Mouse (Mus musculus) embryonic fibroblast, embryonic 13.5 days (primary cell): ENCODE data around the gene Cyp2w1. TPM values are rescaled to one million over a fixed set of nuclear protein-coding genes. Genes with fewer than 3 reads are reported as not detected.

Experiments
- H3K27ac ChIP-seq: 2 replicates; pipeline ENCODE4 v1.5.1; 2012; ENCODE audit warnings: low read length, control low read depth, inconsistent platforms; ENCODE audit not compliant: insufficient read depth
- H3K4me1 ChIP-seq: 2 replicates; pipeline ENCODE4 v1.6.1; 2011; ENCODE audit warnings: low read length; ENCODE audit not compliant: control insufficient read depth, insufficient read depth
- H3K4me3 ChIP-seq: 2 replicates; pipeline ENCODE4 v1.5.1; 2011; ENCODE audit warnings: mild to moderate bottlenecking, control low read depth, low read length; ENCODE audit not compliant: insufficient read depth
- CTCF ChIP-seq: IDR thresholded peaks from 2 replicates; pipeline ENCODE4 v1.5.1; 2011; ENCODE audit warnings: mild to moderate bottlenecking, control low read depth, low read length, moderate library complexity, borderline replicate concordance; ENCODE audit not compliant: insufficient read depth
- POLR2A ChIP-seq: IDR thresholded peaks from 2 replicates; pipeline ENCODE4 v1.6.1; 2011; ENCODE audit warnings: low read depth, mild to moderate bottlenecking, control low read depth, low read length, moderate library complexity
- polyA plus RNA-seq: library from polyadenylated mRNA; stranded (reverse); fragments of >200 nt; gene quantifications from 2 replicates; pipeline ENCODE4 v1.2.4, GENCODE M21; 2011; ENCODE audit warnings: low read depth; ENCODE audit not compliant: missing spikeins, insufficient read length

Cyp2w1 gene
- polyA plus RNA-seq, 1 experiment: not detected

GRCm38 (mm10) chr5:139373889-139374444 lies 21.6 kb downstream of the Cyp2w1 start:
- Histone ChIP-seq H3K4me1 (peaks cover 17% of the 10 kb centered on the region), H3K27ac (no peak overlapping the region), H3K4me3 (no peak overlapping the region)

GRCm38 (mm10) chr5:139374841-139375240 lies 22.4 kb downstream of the Cyp2w1 start:
- Histone ChIP-seq H3K27ac (no peak overlapping the region), H3K4me1 (peaks cover 20% of the 10 kb centered on the region), H3K4me3 (no peak overlapping the region)
- no peak for TF ChIP-seq POLR2A
- TF ChIP-seq CTCF: no peak

More at GRCm38 (mm10) chr5:139373889-139374444, 21.6 kb downstream of the Cyp2w1 start:
- TF ChIP-seq CTCF (no peak), POLR2A (no peak)

DNA sequence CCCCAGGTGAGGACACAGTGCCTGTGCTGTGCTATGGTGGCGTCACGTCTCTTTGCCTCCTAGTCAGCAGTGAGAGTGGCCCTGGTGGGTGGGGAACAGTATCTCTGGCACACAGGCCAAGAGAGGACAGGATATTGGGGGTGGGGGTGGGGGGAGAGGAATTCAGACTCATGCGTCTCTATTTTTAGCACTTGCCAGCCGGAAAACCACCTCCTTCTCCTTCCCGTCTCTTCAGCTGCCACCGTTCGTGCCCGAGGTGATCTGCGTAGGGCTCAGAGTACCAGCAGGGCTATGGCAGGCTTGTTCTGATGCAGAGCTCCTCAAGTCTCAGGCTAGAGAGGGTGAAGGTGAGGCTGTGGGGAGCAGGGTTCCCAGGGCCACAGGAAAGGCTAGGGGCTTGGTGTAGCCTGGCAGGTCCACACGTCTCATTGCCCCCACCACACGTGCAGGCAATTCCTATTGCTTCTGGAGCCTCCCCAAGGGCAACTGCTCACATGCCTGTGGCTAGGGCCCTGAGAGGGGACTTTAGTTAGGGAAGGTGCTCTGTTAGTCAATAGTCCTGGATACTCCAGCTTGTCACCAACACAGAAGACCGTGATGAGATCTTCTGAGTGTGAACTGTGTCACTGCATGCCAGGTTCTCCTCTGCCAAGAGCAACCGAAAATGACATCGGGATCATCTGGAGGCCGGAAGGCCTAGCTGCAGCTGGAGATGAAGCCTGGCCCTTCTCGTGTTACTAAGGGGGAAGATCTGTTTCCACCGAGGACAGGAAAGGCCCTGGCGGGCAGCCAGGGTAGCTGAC lies 25.3 kb downstream of the Cyp2w1 start, which contains the start of gene Gpr146:
Gpr146 (plus strand) TSS at position 230 of the 803 bp plus-strand sequence.
- Histone ChIP-seq H3K4me3 (no peak within 1 kb of the TSS), H3K27ac (no peak within 1 kb of the TSS), H3K4me1 (peaks cover 20% of the 10 kb centered on the region)
- TF ChIP-seq POLR2A (no peak), CTCF (no peak)

DNA sequence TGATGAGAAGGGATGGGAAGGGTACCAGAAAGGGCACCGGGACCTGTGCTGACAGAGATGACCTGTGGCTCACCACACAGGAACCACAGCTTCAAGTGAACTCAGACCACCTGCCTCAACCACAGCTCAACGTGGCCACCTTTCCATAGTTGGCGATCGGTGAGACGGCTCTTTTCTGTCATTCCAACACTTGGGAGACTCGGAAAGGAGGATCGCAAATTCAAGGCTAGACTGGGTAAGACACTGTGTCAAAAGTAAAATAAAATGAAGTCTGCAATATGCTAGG lies 25.8 kb downstream of the Cyp2w1 start:
- H3K4me1 ChIP-seq: peaks cover 20% of the 10 kb centered on the region

DNA sequence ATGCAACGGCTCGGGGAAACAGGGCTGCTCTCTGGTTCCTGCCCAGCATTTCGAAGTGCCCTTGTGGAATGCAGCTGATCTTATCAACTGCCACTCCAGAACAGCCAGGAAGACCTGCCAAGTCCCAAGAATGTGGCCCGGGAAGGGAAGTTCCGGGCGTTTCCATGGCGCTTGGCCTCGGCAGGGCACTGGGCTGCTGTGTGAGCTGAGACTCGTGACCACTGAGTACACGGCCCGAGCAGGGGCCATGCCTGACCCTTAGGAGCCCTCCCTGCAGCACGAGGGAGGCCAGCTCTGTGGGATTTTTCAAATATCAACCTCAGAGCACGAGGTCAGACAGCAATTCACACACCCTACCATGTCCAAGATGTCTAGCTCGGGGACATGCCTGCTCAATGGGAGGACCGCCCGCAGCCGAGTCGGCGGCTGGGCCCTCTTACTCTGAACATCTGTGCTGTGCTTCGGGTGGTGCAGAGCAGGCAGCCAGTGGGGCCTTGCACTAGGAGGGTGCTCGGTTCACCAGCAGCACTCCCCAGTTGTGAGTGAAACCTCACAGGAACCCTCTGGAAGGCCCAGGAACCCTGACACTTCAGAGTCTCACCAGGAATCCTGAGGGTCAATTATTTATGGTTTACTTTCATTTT lies 26.7 kb downstream of the Cyp2w1 start:
- H3K4me1 ChIP-seq: peaks cover 20% of the 10 kb centered on the region
- H3K4me3 ChIP-seq: no peak overlapping the region
- H3K27ac ChIP-seq: peak overlapping the region; percentile 36
- TF ChIP-seq CTCF (no peak), POLR2A (no peak)

More for the DNA sequence above, 25.8 kb downstream of the Cyp2w1 start:
- no peak overlapping the region for H3K27ac ChIP-seq
- TF ChIP-seq CTCF (no peak), POLR2A (no peak)
- no peak overlapping the region for H3K4me3 ChIP-seq

- peaks cover 16% of the 10 kb centered on the region for H3K4me1 ChIP-seq
- no peak for TF ChIP-seq POLR2A
- no peak for TF ChIP-seq CTCF
- peak overlapping the region; percentile 27 for H3K4me3 ChIP-seq
- no peak overlapping the region for H3K27ac ChIP-seq
These were observed 27.5 kb downstream of the Cyp2w1 start for GRCm38 (mm10) chr5:139379771-139380384.

DNA sequence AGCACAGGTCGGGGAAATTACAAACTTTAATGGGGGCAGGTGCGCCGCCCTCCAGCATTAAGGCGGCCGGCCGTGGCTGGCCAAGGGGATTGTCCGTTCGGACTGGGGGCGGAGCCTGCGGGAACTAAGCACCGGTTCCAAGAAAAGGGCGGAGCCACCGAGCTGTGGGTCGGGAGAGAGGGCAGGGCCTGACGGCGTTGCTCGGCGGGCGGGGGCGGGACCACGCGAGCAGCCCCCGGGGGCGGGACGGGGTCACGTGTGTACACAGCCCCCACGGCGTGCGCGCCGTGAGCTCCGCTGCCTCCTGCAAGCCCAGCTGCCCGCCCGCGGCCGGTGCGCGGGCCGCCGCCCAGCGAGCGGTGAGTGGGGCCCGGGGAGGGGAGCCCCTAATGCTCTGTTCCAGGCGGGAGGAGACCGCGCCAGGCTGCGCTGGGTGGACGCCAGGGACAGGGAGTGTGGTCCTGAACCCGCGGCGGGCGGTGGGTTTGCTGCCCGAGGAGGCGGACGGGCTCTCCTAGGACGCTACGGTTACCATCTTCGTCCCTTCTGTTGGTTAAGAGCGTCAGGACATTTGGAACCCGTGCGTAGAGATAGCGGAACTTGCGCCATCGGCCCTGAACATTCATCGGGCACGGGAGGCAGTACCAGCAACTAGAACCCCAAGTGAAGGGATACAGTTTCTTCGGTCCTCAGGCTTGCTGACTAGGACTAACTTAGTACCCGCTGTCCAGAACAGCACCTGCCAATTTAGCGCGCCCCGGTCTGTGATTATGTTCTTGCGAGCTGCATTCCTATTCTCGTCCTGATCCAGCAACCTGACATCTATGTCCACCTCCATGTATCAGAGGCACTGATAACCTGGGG lies 28.2 kb downstream of the Cyp2w1 start:
- TF ChIP-seq POLR2A: no peak
- no peak for TF ChIP-seq CTCF
- Histone ChIP-seq H3K4me1 (peaks cover 16% of the 10 kb centered on the region), H3K4me3 (peak overlapping the region; percentile 58), H3K27ac (no peak overlapping the region)

DNA sequence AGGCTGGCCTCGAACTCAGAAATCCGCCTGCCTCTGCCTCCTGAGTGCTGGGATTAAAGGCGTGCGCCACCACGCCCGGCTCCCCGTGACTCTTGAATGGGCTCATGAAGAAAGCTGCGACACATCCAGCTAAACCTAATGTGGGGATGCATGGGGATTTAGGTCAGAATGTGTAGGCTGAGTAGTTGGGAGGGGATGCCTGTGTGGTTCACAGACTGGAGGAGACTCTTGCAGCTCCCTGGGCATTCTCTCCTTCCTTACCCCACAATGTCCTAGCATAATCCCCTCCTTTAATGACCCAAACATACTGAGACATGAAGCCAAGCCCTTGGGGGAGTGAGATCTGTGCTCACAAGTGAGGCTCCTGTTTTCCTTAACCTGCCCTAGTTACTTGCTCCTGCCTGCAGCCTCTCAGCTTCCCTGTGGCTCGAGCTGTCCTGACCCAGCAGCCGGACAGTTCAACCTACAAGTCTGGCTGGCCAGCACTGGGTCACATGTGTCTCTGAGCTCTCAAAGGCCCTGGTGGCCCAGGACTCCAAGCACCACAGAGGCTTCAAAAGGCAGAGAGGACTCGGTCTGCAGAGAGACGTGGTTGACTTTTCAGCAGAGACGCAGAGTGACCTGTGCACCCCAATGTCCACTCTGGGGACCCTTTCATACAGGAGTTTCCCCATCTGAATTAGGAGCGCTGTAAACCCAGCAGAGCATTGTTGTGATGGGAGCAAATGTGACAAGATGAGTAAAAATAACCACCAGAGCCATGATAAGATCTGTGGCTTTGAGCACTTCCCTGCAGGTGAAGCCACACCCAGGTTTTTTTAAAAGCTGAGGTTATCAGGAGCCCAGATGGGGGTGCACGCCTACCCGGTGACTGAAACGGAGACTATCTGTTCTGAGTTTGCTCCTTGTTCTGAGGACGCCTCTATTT lies 29.4 kb downstream of the Cyp2w1 start:
- TF ChIP-seq CTCF (no peak), POLR2A (no peak)
- H3K4me1 ChIP-seq: peaks cover 16% of the 10 kb centered on the region
- no peak overlapping the region for H3K4me3 ChIP-seq
- H3K27ac ChIP-seq: no peak overlapping the region
